Comparison of ENCODE assay signal across 9 mouse cellular contexts in genomic region chr10:18917120-18917616, GRCm38 (mm10).
A peak's percentile ranks its signal among the peaks of the same experiment; 100 is the strongest.
DNase-seq lines count a peak whose midpoint lies in the region; ATAC-seq and TF ChIP-seq lines count a peak whose summit lies in the region.
"Had no signal": no experiment of that assay in that cellular context is flagged by ENCODE, and none has a peak within 500 bp of the region (broad histone marks: within the 10 kb centered on the region; RNA-seq: fewer than 3 reads in every experiment).

No protein-coding gene starts in this region.

- peak; percentile 43 for ATAC-seq in kidney, embryonic 15.5 days (replicated peaks; ENCODE audit: low FRiP score)
- peak; percentile 95 for ATAC-seq in activated CD4-positive, CD25-positive, alpha-beta regulatory T cell, adult 4 months
- ATAC-seq in hindbrain, postnatal 0 days: peak; percentile 71

- TF ChIP-seq POLR2A in CH12.LX (IDR thresholded peaks at IDR 0.05; ENCODE audit: low read depth, low read length): no peak

- H3K27me3 ChIP-seq in kidney, embryonic 15.5 days: no peaks in the 10 kb centered on the region
- H3K27me3 ChIP-seq in CH12.LX (replicated peaks): no peaks in the 10 kb centered on the region
- H3K27me3 ChIP-seq in hindbrain, postnatal 0 days (ENCODE audit: insufficient read depth, low read length): no peaks in the 10 kb centered on the region
- H3K27me3 ChIP-seq: neural tube, embryonic 12.5 days had no signal

- in situ Hi-C loops in CH12.LX (cut with MboI; ENCODE audit: low pct_ligation_motif_present, low pct_unique_long_range_greater_than_20kb, low sequenced_read_pairs): loop anchor here (5.0 to 25.0 kb wide), 2 partner anchors 270 to 770 kb away; no protein-coding TSS in a partner anchor

- no peaks in the 10 kb centered on the region for H3K36me3 ChIP-seq in kidney, embryonic 15.5 days
- H3K36me3 ChIP-seq in CH12.LX (replicated peaks in 1 of 2; ENCODE audit: control insufficient read depth in 1 of 2, insufficient read depth in 1 of 2, low read length in 1 of 2): no peaks in the 10 kb centered on the region
- H3K36me3 ChIP-seq in hindbrain, postnatal 0 days (ENCODE audit: insufficient read depth, low read length): no peaks in the 10 kb centered on the region
- H3K36me3 ChIP-seq: neural tube, embryonic 12.5 days had no signal

- H3K27ac ChIP-seq in kidney, embryonic 15.5 days: no peak overlapping the region
- H3K27ac ChIP-seq in CH12.LX (ENCODE audit: insufficient read depth, low read depth): no peak overlapping the region
- H3K27ac ChIP-seq in hindbrain, postnatal 0 days: no peak overlapping the region
- H3K27ac ChIP-seq: neural tube, embryonic 12.5 days had no signal

- H3K9ac ChIP-seq in kidney, embryonic 15.5 days: no peak overlapping the region
- H3K9ac ChIP-seq in CH12.LX (ENCODE audit: insufficient read depth, low read depth): peak overlapping the region; percentile 50
- no peak overlapping the region for H3K9ac ChIP-seq in hindbrain, postnatal 0 days (replicated peaks; ENCODE audit: low read length)
- H3K9ac ChIP-seq: neural tube, embryonic 12.5 days had no signal

- no peak overlapping the region for H3K4me2 ChIP-seq in kidney, embryonic 15.5 days
- H3K4me2 ChIP-seq in CH12.LX (ENCODE audit: insufficient read depth, low read depth, poor library complexity, severe bottlenecking): peak overlapping the region; percentile 93
- H3K4me2 ChIP-seq in hindbrain, postnatal 0 days (ENCODE audit: low read depth, low read length): no peak overlapping the region
- H3K4me2 ChIP-seq: neural tube, embryonic 12.5 days had no signal

- peak; percentile 82 for TF ChIP-seq RAD21 in CH12.LX (IDR thresholded peaks at IDR 0.05; ENCODE audit: low read depth, low read length)

- 0 out of 2 replicates have a peak, but pooled peaks cover 3% of the 10 kb centered on the region for H3K4me1 ChIP-seq in kidney, embryonic 15.5 days
- H3K4me1 ChIP-seq in CH12.LX (ENCODE audit: control insufficient read depth in 1 of 2, insufficient read depth in 2 of 2): peaks cover 8 to 25% of the 10 kb centered on the region in 2 experiments; a peak in 2 of 4 replicates
- H3K4me1 ChIP-seq in hindbrain, postnatal 0 days (ENCODE audit: insufficient read depth, low read length): no peaks in the 10 kb centered on the region
- H3K4me1 ChIP-seq: neural tube, embryonic 12.5 days had no signal

- H3K9me3 ChIP-seq in kidney, embryonic 15.5 days (replicated peaks): no peaks in the 10 kb centered on the region
- peaks cover 2% of the 10 kb centered on the region for H3K9me3 ChIP-seq in CH12.LX (replicated peaks; ENCODE audit: low read length)
- no peaks in the 10 kb centered on the region for H3K9me3 ChIP-seq in hindbrain, postnatal 0 days (ENCODE audit: low read length)
- H3K9me3 ChIP-seq: neural tube, embryonic 12.5 days had no signal

- H3K4me3 ChIP-seq in kidney, embryonic 15.5 days (replicated peaks): no peak overlapping the region
- peak overlapping the region in 2 of 3 experiments; percentile 23 to 46 for H3K4me3 ChIP-seq in CH12.LX (replicated peaks in 1 of 3; ENCODE audit: low read depth in 2 of 3, low read length in 2 of 3, poor library complexity in 1 of 3)
- H3K4me3 ChIP-seq in hindbrain, postnatal 0 days (ENCODE audit: low read length): no peak overlapping the region
- H3K4me3 ChIP-seq: neural tube, embryonic 12.5 days had no signal

- no peaks in the 10 kb centered on the region for H3K79me2 ChIP-seq in CH12.LX (replicated peaks; ENCODE audit: control insufficient read depth, extremely low read depth, insufficient read depth, poor library complexity, severe bottlenecking)

- TF ChIP-seq EP300 in CH12.LX (IDR thresholded peaks at IDR 0.05; ENCODE audit: low read length): 0 out of 2 replicates have a peak, but pooled peaks have one; percentile 27

- dilution Hi-C loops in CH12.LX (cut with MboI; ENCODE audit: extremely low pct_ligation_motif_present, extremely low pct_unique_long_range_greater_than_20kb, low sequenced_read_pairs): no loop called here

- DNase-seq in kidney, adult 18-20 months: no peak
- peak; percentile 80 for DNase-seq in CH12.LX (ENCODE audit: extremely low read depth)
- peak; percentile 80 for DNase-seq in hindbrain, postnatal 0 days (ENCODE audit: low spot score)
- DNase-seq in natural killer cell, adult 2 months (ENCODE audit: low spot score in 2 of 2): peak; percentile 62 to 80
- no peak for DNase-seq in urinary bladder, postnatal 14 days (ENCODE audit: low spot score)
- DNase-seq in ovary, postnatal 36 days (ENCODE audit: low spot score): no peak

- 42% methylated on average over 6 of the region's 6 CpGs for WGBS in kidney, embryonic 15.5 days
- WGBS in hindbrain, postnatal 0 days: 66% methylated on average over 6 of the region's 6 CpGs

- peak in 1 of 2 experiments; percentile 79; a peak in 2 of 4 replicates for TF ChIP-seq CTCF in CH12.LX (conservative IDR thresholded peaks at IDR 0.05 in 1 of 2, IDR thresholded peaks at IDR 0.05 in 1 of 2; ENCODE audit: low read depth in 2 of 2, low read length in 2 of 2)
- peak; percentile 56 for TF ChIP-seq CTCF in hindbrain, postnatal 0 days (IDR thresholded peaks at IDR 0.05; ENCODE audit: low read depth)

TF ChIP-seq in CH12.LX, 34 proteins besides CTCF, POLR2A, EP300 and RAD21:
- no peak for TF ChIP-seq KAT2A (IDR thresholded peaks at IDR 0.05; ENCODE audit: insufficient replicate concordance, low read length)
- no peak for TF ChIP-seq USF1 (IDR thresholded peaks at IDR 0.05; ENCODE audit: low read depth, low read length)
- TF ChIP-seq SMC3 (IDR thresholded peaks at IDR 0.05; ENCODE audit: low read depth, low read length): peak; percentile 86
- TF ChIP-seq MXI1 (IDR thresholded peaks at IDR 0.05; ENCODE audit: low read depth, low read length): no peak; the same call in 1 of the 2 replicates
- 0 out of 2 replicates have a peak, but pooled peaks have one; percentile 60 for TF ChIP-seq MAZ (IDR thresholded peaks at IDR 0.05; ENCODE audit: low read depth, low read length)
- no peak for TF ChIP-seq PAX5 (IDR thresholded peaks at IDR 0.05; ENCODE audit: low read length)
- TF ChIP-seq ZC3H11A (IDR thresholded peaks at IDR 0.05; ENCODE audit: low read depth, low read length): peak; percentile 82
- no peak for TF ChIP-seq ZMIZ1 (IDR thresholded peaks at IDR 0.05; ENCODE audit: low read depth, low read length)
- TF ChIP-seq TCF12 (IDR thresholded peaks at IDR 0.05; ENCODE audit: low read depth, low read length): no peak
- no peak for TF ChIP-seq POLR2AphosphoS2 (IDR thresholded peaks at IDR 0.05; ENCODE audit: low read depth, low read length)
- no peak for TF ChIP-seq NELFE (IDR thresholded peaks at IDR 0.05; ENCODE audit: low read depth, low read length)
- peak; percentile 33 for TF ChIP-seq ETS1 (conservative IDR thresholded peaks at IDR 0.05; ENCODE audit: low read depth, low read length)
- TF ChIP-seq RCOR1 (conservative IDR thresholded peaks at IDR 0.05; ENCODE audit: low read depth, low read length): no peak
- TF ChIP-seq USF2 (conservative IDR thresholded peaks at IDR 0.05; ENCODE audit: low read depth, low read length): no peak
- TF ChIP-seq ELF1 (IDR thresholded peaks at IDR 0.05; ENCODE audit: low read depth, low read length): no peak
- TF ChIP-seq ZNF384 (IDR thresholded peaks at IDR 0.05; ENCODE audit: low read depth, low read length): peak; percentile 66
- TF ChIP-seq HCFC1 (IDR thresholded peaks at IDR 0.05; ENCODE audit: low read depth, low read length): 0 out of 2 replicates have a peak, but pooled peaks have one; percentile 48
- TF ChIP-seq MYC (IDR thresholded peaks at IDR 0.05; ENCODE audit: low read depth, low read length): no peak
- TF ChIP-seq CHD2 (IDR thresholded peaks at IDR 0.05; ENCODE audit: low read length): peak; percentile 98
- peak; percentile 69 for TF ChIP-seq BHLHE40 (IDR thresholded peaks at IDR 0.05; ENCODE audit: low read depth, low read length)
- no peak; the same call in 1 of the 2 replicates for TF ChIP-seq JUND (conservative IDR thresholded peaks at IDR 0.05; ENCODE audit: low read depth, low read length)
- TF ChIP-seq ZKSCAN1 (IDR thresholded peaks at IDR 0.05; ENCODE audit: borderline replicate concordance, low read depth, low read length): no peak
- TF ChIP-seq JUN (IDR thresholded peaks at IDR 0.05; ENCODE audit: insufficient read depth, low read depth, low read length): no peak
- no peak for TF ChIP-seq GABPA (IDR thresholded peaks at IDR 0.05; ENCODE audit: insufficient replicate concordance, low read depth, low read length)
- TF ChIP-seq SIN3A (IDR thresholded peaks at IDR 0.05; ENCODE audit: low read length): 0 out of 2 replicates have a peak, but pooled peaks have one; percentile 37
- no peak for TF ChIP-seq E2F4 (IDR thresholded peaks at IDR 0.05; ENCODE audit: insufficient replicate concordance, low read depth, low read length)
- TF ChIP-seq IRF4 (IDR thresholded peaks at IDR 0.05; ENCODE audit: low read depth, low read length): no peak
- no peak for TF ChIP-seq MAFK (IDR thresholded peaks at IDR 0.05; ENCODE audit: insufficient replicate concordance, low read length)
- no peak for TF ChIP-seq TBP (conservative IDR thresholded peaks at IDR 0.05; ENCODE audit: low read depth, low read length)
- no peak for TF ChIP-seq NRF1 (IDR thresholded peaks at IDR 0.05; ENCODE audit: low read depth, low read length)
- no peak for TF ChIP-seq UBTF (IDR thresholded peaks at IDR 0.05; ENCODE audit: low read depth, low read length)
- no peak for TF ChIP-seq MAX (IDR thresholded peaks at IDR 0.05; ENCODE audit: low read length)
- no peak for TF ChIP-seq MEF2A (IDR thresholded peaks at IDR 0.05; ENCODE audit: borderline replicate concordance, low read depth, low read length)
- no peak for TF ChIP-seq CHD1 (IDR thresholded peaks at IDR 0.05; ENCODE audit: low read depth, low read length)
TF ChIP-seq in CH12.LX: peak in this region for 9.

Comparison
In these comparisons a context has a peak if more than half of its experiments do, and no peak if none do; other contexts are left out.
1. ATAC-seq: peak in every context shown above with its lines; median percentile 95 in activated CD4-positive, CD25-positive, alpha-beta regulatory T cell, adult 4 months; 71 in hindbrain, postnatal 0 days; 43 in kidney, embryonic 15.5 days.
2. H3K4me3 ChIP-seq: peak in CH12.LX (2 of 3); none in kidney, embryonic 15.5 days (single experiment) and hindbrain, postnatal 0 days (single experiment).
3. DNase-seq: peak in CH12.LX (single experiment), hindbrain, postnatal 0 days (single experiment) and natural killer cell, adult 2 months (2 of 2); none in kidney, adult 18-20 months (single experiment), urinary bladder, postnatal 14 days (single experiment) and ovary, postnatal 36 days (single experiment).